Mouse (Mus musculus): ENCODE results near the gene Rhot1. TPM values are rescaled to one million over a fixed set of nuclear protein-coding genes. Genes with fewer than 3 reads are reported as not detected.

Gene Rhot1
- total and polyA plus RNA-seq, 2 experiments from 2014 or later: 50.0 to 57.4 TPM

DNA sequence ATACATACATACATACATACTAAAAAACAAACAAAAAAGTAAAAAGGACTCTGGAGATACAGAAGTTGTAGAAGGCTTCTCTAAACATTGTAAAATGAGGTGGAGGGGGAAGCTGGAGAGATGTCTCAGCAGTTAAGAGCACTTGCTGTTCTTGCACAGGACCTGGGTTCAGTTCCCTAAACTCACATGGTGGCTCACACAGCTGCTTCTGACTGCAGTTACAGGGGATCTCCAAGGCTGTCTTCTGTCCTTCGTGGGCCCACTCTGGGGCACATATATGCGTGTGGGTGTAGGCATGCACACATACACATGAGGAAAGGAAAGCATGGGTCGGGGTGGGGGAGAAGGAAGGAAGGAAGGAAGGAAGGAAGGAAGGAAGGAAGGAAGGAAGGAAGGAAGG, 39.2 kb upstream of the Rhot1 start:
- WGBS: 83% methylated on average over 3 of the region's 3 CpGs
- H3K27ac ChIP-seq: no peak overlapping the region
- no peak overlapping the region for H3K9ac ChIP-seq (replicated peaks; ENCODE audit: low read length)
- no peak for ATAC-seq
- no peaks in the 10 kb centered on the region for H3K4me1 ChIP-seq (ENCODE audit: insufficient read depth, low read length)
- TF ChIP-seq CTCF (IDR thresholded peaks at IDR 0.05; ENCODE audit: low read depth): no peak
- no peak for DNase-seq (ENCODE audit: low spot score)
- no peak overlapping the region for H3K4me3 ChIP-seq (ENCODE audit: low read length)
- H3K27me3 ChIP-seq (ENCODE audit: insufficient read depth, low read length): no peaks in the 10 kb centered on the region
- no peak overlapping the region for H3K4me2 ChIP-seq (ENCODE audit: low read depth, low read length)
- H3K9me3 ChIP-seq (ENCODE audit: low read length): no peaks in the 10 kb centered on the region
- H3K36me3 ChIP-seq (ENCODE audit: insufficient read depth, low read length): no peaks in the 10 kb centered on the region

GRCm38 (mm10) chr11:80170351-80170750, 38.5 kb upstream of the Rhot1 start:
- Histone ChIP-seq H3K9ac (replicated peaks; ENCODE audit: low read length) (no peak overlapping the region), H3K9me3 (ENCODE audit: low read length) (no peaks in the 10 kb centered on the region), H3K27me3 (ENCODE audit: insufficient read depth, low read length) (no peaks in the 10 kb centered on the region), H3K4me2 (ENCODE audit: low read depth, low read length) (no peak overlapping the region), H3K4me1 (ENCODE audit: insufficient read depth, low read length) (no peaks in the 10 kb centered on the region), H3K36me3 (ENCODE audit: insufficient read depth, low read length) (no peaks in the 10 kb centered on the region), H3K27ac (no peak overlapping the region), H3K4me3 (ENCODE audit: low read length) (no peak overlapping the region)
- ATAC-seq (no peak), DNase-seq (ENCODE audit: low spot score) (no peak)
- no peak for TF ChIP-seq CTCF (IDR thresholded peaks at IDR 0.05; ENCODE audit: low read depth)
- 76% methylated on average over 5 of the region's 5 CpGs for WGBS

- Histone ChIP-seq H3K9me3 (ENCODE audit: low read length) (no peaks in the 10 kb centered on the region), H3K36me3 (ENCODE audit: insufficient read depth, low read length) (no peaks in the 10 kb centered on the region), H3K27me3 (ENCODE audit: insufficient read depth, low read length) (no peaks in the 10 kb centered on the region), H3K4me2 (ENCODE audit: low read depth, low read length) (no peak overlapping the region), H3K4me3 (ENCODE audit: low read length) (no peak overlapping the region), H3K4me1 (ENCODE audit: insufficient read depth, low read length) (no peaks in the 10 kb centered on the region), H3K27ac (no peak overlapping the region), H3K9ac (replicated peaks; ENCODE audit: low read length) (no peak overlapping the region)
- DNase-seq (ENCODE audit: low spot score): no peak
- 64% methylated on average over 4 of the region's 4 CpGs for WGBS
- no peak for ATAC-seq
- TF ChIP-seq CTCF (IDR thresholded peaks at IDR 0.05; ENCODE audit: low read depth): no peak
These were observed 36.9 kb upstream of the Rhot1 start for GRCm38 (mm10) chr11:80171884-80172283.

- no peak overlapping the region for H3K9ac ChIP-seq (replicated peaks; ENCODE audit: low read length)
- H3K4me1 ChIP-seq (ENCODE audit: insufficient read depth, low read length): no peaks in the 10 kb centered on the region
- WGBS: 83% methylated on average over 11 of the region's 11 CpGs
- H3K4me3 ChIP-seq (ENCODE audit: low read length): no peak overlapping the region
- no peaks in the 10 kb centered on the region for H3K36me3 ChIP-seq (ENCODE audit: insufficient read depth, low read length)
- no peaks in the 10 kb centered on the region for H3K9me3 ChIP-seq (ENCODE audit: low read length)
- no peak overlapping the region for H3K4me2 ChIP-seq (ENCODE audit: low read depth, low read length)
- TF ChIP-seq CTCF (IDR thresholded peaks at IDR 0.05; ENCODE audit: low read depth): no peak
- H3K27ac ChIP-seq: no peak overlapping the region
- no peak for ATAC-seq
- DNase-seq (ENCODE audit: low spot score): no peak
- no peaks in the 10 kb centered on the region for H3K27me3 ChIP-seq (ENCODE audit: insufficient read depth, low read length)
These were observed 34.7 kb upstream of the Rhot1 start for GRCm38 (mm10) chr11:80173963-80174670.

- Histone ChIP-seq H3K27me3 (ENCODE audit: insufficient read depth, low read length) (no peaks in the 10 kb centered on the region), H3K9me3 (ENCODE audit: low read length) (no peaks in the 10 kb centered on the region), H3K4me2 (ENCODE audit: low read depth, low read length) (no peak overlapping the region), H3K4me3 (ENCODE audit: low read length) (no peak overlapping the region), H3K9ac (replicated peaks; ENCODE audit: low read length) (no peak overlapping the region), H3K27ac (no peak overlapping the region), H3K4me1 (ENCODE audit: insufficient read depth, low read length) (no peaks in the 10 kb centered on the region), H3K36me3 (ENCODE audit: insufficient read depth, low read length) (no peaks in the 10 kb centered on the region)
- 76% methylated on average over 11 of the region's 11 CpGs for WGBS
- no peak for TF ChIP-seq CTCF (IDR thresholded peaks at IDR 0.05; ENCODE audit: low read depth)
- ATAC-seq: no peak
- no peak for DNase-seq (ENCODE audit: low spot score)
These were observed 31.6 kb upstream of the Rhot1 start for GRCm38 (mm10) chr11:80176911-80177895.

GRCm38 (mm10) chr11:80178316-80178715, 30.5 kb upstream of the Rhot1 start:
- Histone ChIP-seq H3K36me3 (ENCODE audit: insufficient read depth, low read length) (no peaks in the 10 kb centered on the region), H3K27ac (no peak overlapping the region), H3K4me1 (ENCODE audit: insufficient read depth, low read length) (no peaks in the 10 kb centered on the region), H3K4me2 (ENCODE audit: low read depth, low read length) (no peak overlapping the region), H3K9me3 (ENCODE audit: low read length) (no peaks in the 10 kb centered on the region), H3K27me3 (ENCODE audit: insufficient read depth, low read length) (no peaks in the 10 kb centered on the region), H3K9ac (replicated peaks; ENCODE audit: low read length) (no peak overlapping the region), H3K4me3 (ENCODE audit: low read length) (no peak overlapping the region)
- WGBS: 82% methylated on average over 8 of the region's 8 CpGs
- DNase-seq (ENCODE audit: low spot score): no peak
- no peak for TF ChIP-seq CTCF (IDR thresholded peaks at IDR 0.05; ENCODE audit: low read depth)
- ATAC-seq: no peak

Measured in hindbrain, postnatal 0 days (tissue).